Mouse (Mus musculus): Measurements from ENCODE around the gene Kat2b.

DNA sequence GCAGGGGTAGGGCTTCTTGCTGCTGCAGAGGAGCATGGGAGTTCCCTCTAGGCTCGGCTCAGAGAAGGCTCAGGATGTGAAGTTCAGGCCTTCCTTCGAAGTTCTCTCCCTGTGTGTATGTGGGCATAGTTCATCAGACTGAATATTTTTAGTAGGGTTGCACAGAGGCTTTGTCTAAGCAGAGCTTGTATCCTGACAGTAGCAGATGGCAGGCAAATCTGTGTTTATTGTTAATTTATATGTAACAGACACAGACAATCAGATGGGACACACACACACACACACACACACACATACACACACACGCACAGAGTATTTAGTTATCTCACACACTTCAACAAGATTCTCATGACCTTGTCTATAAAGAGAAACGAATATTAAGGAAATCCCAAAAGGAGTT lies 87.9 kb downstream of the Kat2b start:
- TF ChIP-seq CTCF (IDR thresholded peaks at IDR 0.05; ENCODE audit: control insufficient read depth, insufficient read depth, insufficient read length) (no peak), USF1 (IDR thresholded peaks at IDR 0.05; ENCODE audit: low read depth) (no peak), MAX (IDR thresholded peaks at IDR 0.05) (no peak), MYOD1 (IDR thresholded peaks at IDR 0.05; ENCODE audit: control insufficient read depth, insufficient read length, low read depth) (no peak), FOSL1 (IDR thresholded peaks at IDR 0.05; ENCODE audit: insufficient read depth, low read length, poor library complexity, severe bottlenecking) (no peak)

All from C2C12 (cell line).